Mouse (Mus musculus): ENCODE measurements around the gene Kcnj16. TPM values are rescaled to one million over a fixed set of nuclear protein-coding genes. Genes with fewer than 3 reads are reported as not detected.

Gene Kcnj16
- total and polyA plus RNA-seq, 3 experiments = not detected

DNA sequence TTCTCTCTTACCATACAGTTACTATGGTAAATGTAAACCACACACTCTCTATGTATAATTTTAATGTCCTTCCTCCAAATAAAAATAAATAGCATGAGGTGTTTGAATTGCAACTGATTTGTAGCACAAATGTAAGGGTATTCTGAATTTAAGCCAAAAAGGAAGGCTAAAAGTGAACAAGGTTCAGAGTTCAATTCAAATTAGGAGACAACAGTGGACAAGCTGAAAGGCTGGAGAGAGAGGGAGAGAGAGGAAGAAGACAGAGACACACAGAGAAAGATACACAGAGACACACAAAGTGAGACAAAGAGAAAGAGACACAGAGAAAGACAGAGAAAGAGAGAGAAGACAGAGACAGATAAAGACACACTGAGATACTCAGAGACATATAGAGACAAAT, 1.1 kb downstream of the Kcnj16 start:
- H3K36me3 ChIP-seq (ENCODE audit: control insufficient read depth in 1 of 2, insufficient read depth in 2 of 2, low read length in 2 of 2) = no peaks in the 10 kb centered on the region
- DNase-seq (ENCODE audit: low read depth, low spot score) = no peak

DNA sequence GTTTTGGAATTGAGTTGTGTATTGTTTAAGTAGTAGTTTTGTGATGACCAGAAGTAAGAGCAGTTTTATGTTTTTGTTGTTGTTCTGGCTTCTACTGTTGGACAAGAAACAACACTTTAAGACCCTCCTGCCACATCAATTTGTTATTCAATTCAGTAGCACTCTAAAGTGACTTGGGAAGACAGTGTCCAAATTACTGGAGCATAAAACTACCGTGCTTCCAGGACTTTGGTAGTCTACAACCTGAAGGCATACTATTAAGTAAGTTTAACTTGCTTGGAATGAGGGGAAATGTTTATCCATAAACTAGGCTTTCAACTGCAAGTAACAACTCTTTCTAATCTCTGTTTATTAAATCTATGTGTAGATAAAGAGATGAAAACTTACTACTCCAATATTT, 17.7 kb downstream of the Kcnj16 start:
- Histone ChIP-seq H3K36me3 (ENCODE audit: control insufficient read depth in 1 of 2, insufficient read depth in 2 of 2, low read length in 2 of 2) (no peaks in the 10 kb centered on the region), H3K27me3 (ENCODE audit: control insufficient read depth in 1 of 2, insufficient read depth in 2 of 2, low read length in 2 of 2) (no peaks in the 10 kb centered on the region), H3K4me1 (ENCODE audit: control insufficient read depth in 1 of 2, insufficient read depth in 2 of 2, low read length in 2 of 2) (no peaks in the 10 kb centered on the region), H3K79me2 (ENCODE audit: control insufficient read depth, insufficient read depth, low read length, poor library complexity) (no peaks in the 10 kb centered on the region), H3K9ac (ENCODE audit: control insufficient read depth, low read depth, low read length, poor library complexity, severe bottlenecking) (no peak overlapping the region), H3K9me3 (replicated peaks; ENCODE audit: insufficient read depth, low read length) (no peaks in the 10 kb centered on the region), H3K27ac (ENCODE audit: control insufficient read depth, low read depth, low read length) (no peak overlapping the region), H3K4me3 (ENCODE audit: control insufficient read depth in 1 of 2, insufficient read depth in 1 of 2, low read depth in 2 of 2, low read length in 2 of 2) (no peak overlapping the region)
- DNase-seq (ENCODE audit: low read depth, low spot score) = no peak
- TF ChIP-seq NELFE (IDR thresholded peaks at IDR 0.05; ENCODE audit: low read depth, low read length) = no peak
- no peak for TF ChIP-seq MYC (IDR thresholded peaks at IDR 0.05; ENCODE audit: low read depth, low read length)
- no peak for TF ChIP-seq TCF12 (IDR thresholded peaks at IDR 0.05; ENCODE audit: low read depth, low read length)
- TF ChIP-seq TBP (IDR thresholded peaks at IDR 0.05; ENCODE audit: low read depth, low read length) = no peak
- TF ChIP-seq NRF1 (IDR thresholded peaks at IDR 0.05; ENCODE audit: insufficient read depth, low read depth, low read length, poor library complexity, severe bottlenecking) = no peak

More for the DNA sequence above, 1.1 kb downstream of the Kcnj16 start:
- no peaks in the 10 kb centered on the region for H3K9me3 ChIP-seq (replicated peaks; ENCODE audit: insufficient read depth, low read length)
- H3K9ac ChIP-seq (ENCODE audit: control insufficient read depth, low read depth, low read length, poor library complexity, severe bottlenecking) = no peak overlapping the region
- H3K27me3 ChIP-seq (ENCODE audit: control insufficient read depth in 1 of 2, insufficient read depth in 2 of 2, low read length in 2 of 2) = no peaks in the 10 kb centered on the region
- no peaks in the 10 kb centered on the region for H3K79me2 ChIP-seq (ENCODE audit: control insufficient read depth, insufficient read depth, low read length, poor library complexity)
- TF ChIP-seq ZC3H11A (IDR thresholded peaks at IDR 0.05; ENCODE audit: low read depth, low read length) (no peak), CTCF (IDR thresholded peaks at IDR 0.05 in 2 of 3, conservative IDR thresholded peaks at IDR 0.05 in 1 of 3; ENCODE audit: control insufficient read depth in 1 of 3, insufficient read depth in 1 of 3, low read depth in 2 of 3, low read length in 3 of 3, poor library complexity in 1 of 3, severe bottlenecking in 1 of 3) (no peak), ZKSCAN1 (IDR thresholded peaks at IDR 0.05; ENCODE audit: low read depth, low read length) (no peak), MAZ (IDR thresholded peaks at IDR 0.05; ENCODE audit: low read depth, low read length) (no peak), USF2 (IDR thresholded peaks at IDR 0.05; ENCODE audit: borderline replicate concordance in 1 of 2, insufficient read depth in 1 of 2, low read depth in 1 of 2, low read length in 2 of 2) (no peak), ZNF384 (IDR thresholded peaks at IDR 0.05; ENCODE audit: low read depth, low read length) (no peak), NELFE (IDR thresholded peaks at IDR 0.05; ENCODE audit: low read depth, low read length) (no peak), UBTF (IDR thresholded peaks at IDR 0.05; ENCODE audit: borderline replicate concordance, insufficient read depth, low read depth, low read length) (no peak), BHLHE40 (IDR thresholded peaks at IDR 0.05; ENCODE audit: borderline replicate concordance, low read depth, low read length) (no peak), EP300 (IDR thresholded peaks at IDR 0.05; ENCODE audit: low read depth in 1 of 2, low read length in 2 of 2) (no peak), POLR2AphosphoS5 (IDR thresholded peaks at IDR 0.05; ENCODE audit: borderline replicate concordance, low read depth, low read length) (no peak), CHD1 (IDR thresholded peaks at IDR 0.05; ENCODE audit: low read depth, low read length) (no peak), KAT2A (conservative IDR thresholded peaks at IDR 0.05; ENCODE audit: low read depth, low read length) (no peak), TCF12 (IDR thresholded peaks at IDR 0.05; ENCODE audit: low read depth, low read length) (no peak), NRF1 (IDR thresholded peaks at IDR 0.05; ENCODE audit: insufficient read depth, low read depth, low read length, poor library complexity, severe bottlenecking) (no peak)
- no peak overlapping the region for H3K4me3 ChIP-seq (ENCODE audit: control insufficient read depth in 1 of 2, insufficient read depth in 1 of 2, low read depth in 2 of 2, low read length in 2 of 2)
- no peak overlapping the region for H3K27ac ChIP-seq (ENCODE audit: control insufficient read depth, low read depth, low read length)
- no peaks in the 10 kb centered on the region for H3K4me1 ChIP-seq (ENCODE audit: control insufficient read depth in 1 of 2, insufficient read depth in 2 of 2, low read length in 2 of 2)
